Mouse (Mus musculus): ENCODE data around the gene Khdrbs2. TPM values are rescaled to one million over a fixed set of nuclear protein-coding genes. Genes with fewer than 3 reads are reported as not detected.

Khdrbs2 gene
- 11.2 and 11.9 TPM in 2 replicates for polyA plus RNA-seq (2014; fragmentation: Nextera tagmentation; extraction: Ambion mirVana)

DNA sequence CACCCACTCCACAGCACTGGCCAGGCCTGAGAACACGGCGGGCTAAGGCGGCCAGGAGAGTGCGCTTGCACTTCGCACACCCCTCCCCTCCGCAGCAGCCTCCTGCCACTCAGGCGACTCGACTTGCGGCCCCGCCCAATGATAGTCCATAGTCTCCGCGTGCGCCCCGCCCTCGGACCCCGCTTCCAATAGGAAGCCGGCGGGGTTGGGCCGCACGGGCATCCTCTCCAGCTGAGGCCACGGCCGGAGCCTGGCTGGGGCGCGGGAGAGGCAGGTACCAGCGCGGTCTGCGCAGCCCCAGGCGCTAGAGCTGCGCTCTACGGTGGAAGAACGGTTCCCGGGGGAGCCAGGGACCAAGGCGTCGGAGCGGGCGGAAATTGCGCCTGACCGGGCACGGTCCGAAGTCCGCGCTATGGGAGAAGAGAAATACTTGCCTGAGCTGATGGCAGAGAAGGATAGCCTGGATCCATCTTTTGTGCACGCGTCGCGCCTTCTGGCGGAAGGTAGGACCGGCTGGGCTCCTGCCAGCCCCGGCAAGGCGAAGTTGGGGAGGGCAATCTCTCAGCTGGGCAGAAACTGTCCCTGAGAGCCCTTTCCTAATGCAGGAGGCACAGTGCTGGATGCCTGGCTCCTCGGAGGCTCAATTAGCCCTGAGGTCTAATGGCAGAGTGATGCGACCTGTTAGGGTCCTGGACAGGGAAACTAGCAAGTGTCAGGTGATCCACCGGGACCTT lies at the start of gene Khdrbs2:
Gene Khdrbs2, plus strand, starts transcription at position 209 of the 734 bp plus-strand sequence.
- WGBS, result under 1% methylated on average over 53 of the region's 53 CpGs
- Histone ChIP-seq H3K4me2 (replicated peaks; ENCODE audit: low read depth, low read length) (peak within 1 kb of the TSS; percentile 86), H3K4me3 (ENCODE audit: low read depth, low read length) (peak within 1 kb of the TSS; percentile 51), H3K27ac (ENCODE audit: low read depth, low read length) (0 out of 2 replicates have a peak within 1 kb of the TSS, but pooled peaks have one; percentile 17), H3K36me3 (ENCODE audit: control insufficient read depth, insufficient read depth, low read length) (no peaks in the 10 kb centered on the region), H3K4me1 (replicated peaks; ENCODE audit: control insufficient read depth, insufficient read depth, low read length) (no peaks in the 10 kb centered on the region), H3K9me3 (ENCODE audit: control insufficient read depth, low read length) (no peaks in the 10 kb centered on the region), H3K27me3 (ENCODE audit: control insufficient read depth, insufficient read depth, low read length) (no peaks in the 10 kb centered on the region), H3K9ac (ENCODE audit: low read depth, low read length) (peak within 1 kb of the TSS; percentile 57)
- DNase-seq (ENCODE audit: low spot score) (peak; percentile 93), ATAC-seq (ENCODE audit: low FRiP score) (peak; percentile 100)

DNA sequence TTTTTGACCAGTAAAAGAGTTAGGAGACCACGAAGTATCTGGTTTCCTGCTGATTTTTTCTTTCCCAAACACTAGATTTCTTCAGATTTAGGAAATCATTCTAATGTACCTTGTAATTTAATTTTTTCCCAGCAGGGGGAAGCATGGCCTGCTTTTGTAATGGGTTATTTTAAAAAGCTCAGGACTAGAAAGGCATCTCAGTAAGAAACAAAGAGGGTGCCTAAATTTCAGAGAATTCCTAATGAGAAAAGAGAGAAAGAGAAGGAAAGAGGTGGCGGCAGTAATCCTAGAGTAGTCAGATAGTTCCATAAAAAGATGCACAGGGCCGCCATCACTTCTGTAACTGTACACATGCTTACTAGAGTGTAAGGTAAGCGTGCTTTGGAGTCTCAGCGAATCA lies 2.1 kb downstream of the Khdrbs2 start:
- Histone ChIP-seq H3K4me3 (ENCODE audit: low read depth, low read length) (no peak overlapping the region), H3K9ac (ENCODE audit: low read depth, low read length) (no peak overlapping the region)
- peak; percentile 54 for DNase-seq (ENCODE audit: low spot score)

DNA sequence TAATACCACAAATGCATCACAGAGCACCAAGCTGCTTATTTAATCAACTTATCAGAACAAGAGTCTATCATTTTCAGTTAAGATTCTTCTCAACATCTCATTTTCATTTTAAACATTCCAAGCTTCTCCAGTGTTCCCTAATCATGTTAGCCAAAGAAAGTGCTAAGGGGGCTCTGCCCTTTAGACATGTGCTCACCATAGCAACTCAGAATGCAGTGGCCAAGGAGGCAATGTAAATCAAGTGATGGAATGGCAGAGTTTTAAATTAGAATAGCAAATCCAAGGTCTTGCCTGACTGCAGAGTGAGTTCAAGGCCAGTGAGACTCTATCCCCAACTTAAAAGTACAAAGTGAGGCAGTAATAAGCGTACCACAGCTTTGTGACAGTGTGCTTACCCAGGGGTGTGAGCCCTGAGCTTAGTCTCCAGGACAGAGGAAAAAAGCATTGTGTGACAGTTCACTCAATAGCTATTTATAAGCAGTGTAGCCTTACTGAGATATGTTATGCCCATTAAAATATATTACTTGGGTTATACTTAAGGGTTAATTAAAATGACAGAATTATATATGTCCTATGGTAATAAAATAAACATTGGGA lies 27.2 kb downstream of the Khdrbs2 start:
- Histone ChIP-seq H3K4me2 (replicated peaks; ENCODE audit: low read depth, low read length) (no peak overlapping the region), H3K4me1 (replicated peaks; ENCODE audit: control insufficient read depth, insufficient read depth, low read length) (no peaks in the 10 kb centered on the region), H3K27ac (ENCODE audit: low read depth, low read length) (no peak overlapping the region), H3K9ac (ENCODE audit: low read depth, low read length) (no peak overlapping the region), H3K4me3 (ENCODE audit: low read depth, low read length) (no peak overlapping the region), H3K9me3 (ENCODE audit: control insufficient read depth, low read length) (no peaks in the 10 kb centered on the region), H3K27me3 (ENCODE audit: control insufficient read depth, insufficient read depth, low read length) (no peaks in the 10 kb centered on the region), H3K36me3 (ENCODE audit: control insufficient read depth, insufficient read depth, low read length) (no peaks in the 10 kb centered on the region)
- ATAC-seq (ENCODE audit: low FRiP score) (no peak), DNase-seq (ENCODE audit: low spot score) (no peak)
- WGBS, result 59% methylated on average over 1 of the region's 1 CpGs

More for the DNA sequence above, 2.1 kb downstream of the Khdrbs2 start:
- no peaks in the 10 kb centered on the region for H3K27me3 ChIP-seq (ENCODE audit: control insufficient read depth, insufficient read depth, low read length)
- no peaks in the 10 kb centered on the region for H3K4me1 ChIP-seq (replicated peaks; ENCODE audit: control insufficient read depth, insufficient read depth, low read length)
- no peak for ATAC-seq (ENCODE audit: low FRiP score)
- H3K9me3 ChIP-seq (ENCODE audit: control insufficient read depth, low read length), result no peaks in the 10 kb centered on the region
- H3K4me2 ChIP-seq (replicated peaks; ENCODE audit: low read depth, low read length), result no peak overlapping the region
- H3K27ac ChIP-seq (ENCODE audit: low read depth, low read length), result no peak overlapping the region
- H3K36me3 ChIP-seq (ENCODE audit: control insufficient read depth, insufficient read depth, low read length), result no peaks in the 10 kb centered on the region
- WGBS, result 67% methylated on average over 5 of the region's 5 CpGs

DNA sequence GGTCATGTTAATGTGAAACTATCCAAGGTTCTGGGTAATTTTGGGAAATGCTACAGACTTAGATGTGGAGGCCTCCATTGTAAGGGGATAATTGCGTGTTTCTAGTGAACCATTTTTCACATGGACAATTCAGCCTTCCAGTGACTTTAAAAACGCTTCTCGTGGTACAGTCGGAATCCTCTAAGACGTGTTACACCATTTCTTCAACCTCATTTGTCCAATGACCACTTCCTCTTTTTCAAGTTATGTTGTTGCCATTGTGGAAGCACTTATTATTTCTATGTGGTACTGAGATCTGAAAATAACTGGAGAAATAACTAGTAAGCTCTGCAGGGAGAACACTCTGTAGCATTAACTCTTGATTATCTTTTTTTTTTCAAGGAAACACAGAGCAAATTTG lies 75.9 kb downstream of the Khdrbs2 start:
- 90% methylated on average over 5 of the region's 5 CpGs for WGBS
- Histone ChIP-seq H3K9me3 (ENCODE audit: control insufficient read depth, low read length) (no peaks in the 10 kb centered on the region), H3K4me3 (ENCODE audit: low read depth, low read length) (no peak overlapping the region), H3K27me3 (ENCODE audit: control insufficient read depth, insufficient read depth, low read length) (no peaks in the 10 kb centered on the region), H3K4me2 (replicated peaks; ENCODE audit: low read depth, low read length) (no peak overlapping the region), H3K9ac (ENCODE audit: low read depth, low read length) (no peak overlapping the region), H3K36me3 (ENCODE audit: control insufficient read depth, insufficient read depth, low read length) (no peaks in the 10 kb centered on the region), H3K4me1 (replicated peaks; ENCODE audit: control insufficient read depth, insufficient read depth, low read length) (no peaks in the 10 kb centered on the region), H3K27ac (ENCODE audit: low read depth, low read length) (no peak overlapping the region)
- no peak for ATAC-seq (ENCODE audit: low FRiP score)
- no peak for DNase-seq (ENCODE audit: low spot score)

DNA sequence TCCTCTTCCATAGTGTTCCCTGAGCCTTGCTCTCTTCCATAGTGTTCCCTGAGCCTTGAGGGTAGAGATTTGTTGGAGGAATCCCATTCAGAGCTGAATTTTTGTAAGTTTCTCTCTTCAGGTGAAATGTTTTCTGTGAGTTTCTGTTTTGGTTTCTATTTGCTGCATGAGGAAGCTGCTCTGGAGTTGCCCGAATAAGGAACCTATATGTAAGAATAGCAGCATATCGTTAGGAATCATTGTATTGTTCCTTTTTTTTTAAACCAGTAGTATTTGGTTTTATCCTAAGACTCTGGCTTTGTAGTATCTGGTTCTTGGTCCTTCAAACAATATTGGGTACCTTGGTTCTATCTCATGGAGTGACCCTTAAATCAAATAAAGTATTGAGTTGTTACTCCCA lies 77.1 kb downstream of the Khdrbs2 start:
- H3K9ac ChIP-seq (ENCODE audit: low read depth, low read length), result no peak overlapping the region
- no peaks in the 10 kb centered on the region for H3K27me3 ChIP-seq (ENCODE audit: control insufficient read depth, insufficient read depth, low read length)
- no peak overlapping the region for H3K27ac ChIP-seq (ENCODE audit: low read depth, low read length)
- ATAC-seq (ENCODE audit: low FRiP score) (no peak), DNase-seq (ENCODE audit: low spot score) (no peak)
- no peaks in the 10 kb centered on the region for H3K4me1 ChIP-seq (replicated peaks; ENCODE audit: control insufficient read depth, insufficient read depth, low read length)
- H3K9me3 ChIP-seq (ENCODE audit: control insufficient read depth, low read length), result no peaks in the 10 kb centered on the region
- no peak overlapping the region for H3K4me2 ChIP-seq (replicated peaks; ENCODE audit: low read depth, low read length)
- 94% methylated on average over 2 of the region's 2 CpGs for WGBS
- H3K36me3 ChIP-seq (ENCODE audit: control insufficient read depth, insufficient read depth, low read length), result no peaks in the 10 kb centered on the region
- H3K4me3 ChIP-seq (ENCODE audit: low read depth, low read length), result no peak overlapping the region

DNA sequence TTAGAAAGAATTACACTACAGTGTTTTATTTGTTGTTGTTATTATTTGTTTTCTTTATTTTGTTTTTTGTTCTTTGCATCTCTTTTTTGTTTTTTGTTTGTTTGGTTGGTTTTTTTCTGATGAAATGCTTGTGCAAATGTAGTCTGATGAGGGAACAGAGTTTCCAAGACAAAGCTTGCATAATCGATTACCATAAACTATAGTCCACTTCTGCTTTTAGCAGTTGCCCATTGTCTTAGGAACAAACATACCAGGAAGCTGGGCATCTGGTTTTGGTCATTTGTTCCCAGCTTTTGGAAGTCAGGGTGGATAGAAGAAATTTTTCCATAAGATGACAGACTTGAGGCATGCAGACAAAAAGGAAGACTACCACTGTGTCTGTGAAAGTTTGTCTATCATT lies 77.8 kb downstream of the Khdrbs2 start:
- DNase-seq (ENCODE audit: low spot score) (no peak), ATAC-seq (ENCODE audit: low FRiP score) (no peak)
- Histone ChIP-seq H3K9me3 (ENCODE audit: control insufficient read depth, low read length) (no peaks in the 10 kb centered on the region), H3K4me3 (ENCODE audit: low read depth, low read length) (no peak overlapping the region), H3K9ac (ENCODE audit: low read depth, low read length) (no peak overlapping the region), H3K4me2 (replicated peaks; ENCODE audit: low read depth, low read length) (no peak overlapping the region), H3K36me3 (ENCODE audit: control insufficient read depth, insufficient read depth, low read length) (no peaks in the 10 kb centered on the region), H3K27me3 (ENCODE audit: control insufficient read depth, insufficient read depth, low read length) (no peaks in the 10 kb centered on the region), H3K4me1 (replicated peaks; ENCODE audit: control insufficient read depth, insufficient read depth, low read length) (no peaks in the 10 kb centered on the region), H3K27ac (ENCODE audit: low read depth, low read length) (no peak overlapping the region)
- WGBS, result 97% methylated on average over 1 of the region's 1 CpGs

DNA sequence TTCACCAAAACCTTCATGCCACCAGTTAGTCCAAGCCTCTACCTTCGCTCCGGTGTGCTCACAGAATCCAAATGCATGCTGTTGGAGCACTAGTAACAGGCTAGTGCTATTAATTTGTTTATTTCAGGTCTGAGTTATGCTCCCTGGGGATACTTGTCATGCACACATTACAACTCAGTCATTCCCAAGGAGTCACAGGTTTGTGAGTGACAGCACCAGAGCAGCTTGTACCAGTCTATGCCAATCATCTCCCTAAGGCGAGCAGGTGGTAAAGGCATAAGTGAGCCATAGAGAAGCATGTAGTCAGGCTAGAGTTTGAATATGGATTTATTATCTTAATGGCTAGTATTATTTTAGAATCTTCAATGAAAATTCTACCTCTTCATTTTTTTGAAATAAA lies 86.4 kb downstream of the Khdrbs2 start:
- Histone ChIP-seq H3K9ac (ENCODE audit: low read depth, low read length) (no peak overlapping the region), H3K36me3 (ENCODE audit: control insufficient read depth, insufficient read depth, low read length) (no peaks in the 10 kb centered on the region), H3K4me1 (replicated peaks; ENCODE audit: control insufficient read depth, insufficient read depth, low read length) (no peaks in the 10 kb centered on the region), H3K9me3 (ENCODE audit: control insufficient read depth, low read length) (no peaks in the 10 kb centered on the region), H3K4me2 (replicated peaks; ENCODE audit: low read depth, low read length) (no peak overlapping the region), H3K4me3 (ENCODE audit: low read depth, low read length) (no peak overlapping the region), H3K27ac (ENCODE audit: low read depth, low read length) (no peak overlapping the region), H3K27me3 (ENCODE audit: control insufficient read depth, insufficient read depth, low read length) (no peaks in the 10 kb centered on the region)
- ATAC-seq (ENCODE audit: low FRiP score) (no peak), DNase-seq (ENCODE audit: low spot score) (no peak)
- WGBS, result 89% methylated on average over 3 of the region's 3 CpGs

DNA sequence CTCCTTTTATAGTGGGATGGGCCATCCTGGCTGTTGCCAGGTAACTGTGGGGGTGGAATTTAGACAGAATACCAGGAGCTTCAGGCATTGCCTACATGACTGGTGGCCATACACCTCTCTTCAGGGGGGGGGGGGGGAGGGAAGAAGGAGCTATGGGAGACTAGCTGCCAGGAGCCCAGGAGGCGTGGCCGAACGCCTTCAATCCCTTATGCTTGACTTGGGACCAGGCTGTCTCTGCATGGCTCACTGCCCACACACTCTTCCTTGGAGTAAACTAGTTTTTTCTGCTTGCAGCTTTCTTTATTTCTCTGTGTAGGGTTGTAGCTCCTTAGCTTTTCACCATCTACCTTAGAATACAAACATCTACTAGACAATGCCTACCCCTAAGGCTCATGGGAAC lies 98.0 kb downstream of the Khdrbs2 start:
- no peaks in the 10 kb centered on the region for H3K9me3 ChIP-seq (ENCODE audit: control insufficient read depth, low read length)
- H3K4me1 ChIP-seq (replicated peaks; ENCODE audit: control insufficient read depth, insufficient read depth, low read length), result no peaks in the 10 kb centered on the region
- no peak overlapping the region for H3K4me3 ChIP-seq (ENCODE audit: low read depth, low read length)
- 58% methylated on average over 3 of the region's 3 CpGs for WGBS
- no peak for DNase-seq (ENCODE audit: low spot score)
- H3K4me2 ChIP-seq (replicated peaks; ENCODE audit: low read depth, low read length), result no peak overlapping the region
- no peak overlapping the region for H3K27ac ChIP-seq (ENCODE audit: low read depth, low read length)
- no peaks in the 10 kb centered on the region for H3K27me3 ChIP-seq (ENCODE audit: control insufficient read depth, insufficient read depth, low read length)
- no peaks in the 10 kb centered on the region for H3K36me3 ChIP-seq (ENCODE audit: control insufficient read depth, insufficient read depth, low read length)
- no peak overlapping the region for H3K9ac ChIP-seq (ENCODE audit: low read depth, low read length)
- ATAC-seq (ENCODE audit: low FRiP score), result no peak

DNA sequence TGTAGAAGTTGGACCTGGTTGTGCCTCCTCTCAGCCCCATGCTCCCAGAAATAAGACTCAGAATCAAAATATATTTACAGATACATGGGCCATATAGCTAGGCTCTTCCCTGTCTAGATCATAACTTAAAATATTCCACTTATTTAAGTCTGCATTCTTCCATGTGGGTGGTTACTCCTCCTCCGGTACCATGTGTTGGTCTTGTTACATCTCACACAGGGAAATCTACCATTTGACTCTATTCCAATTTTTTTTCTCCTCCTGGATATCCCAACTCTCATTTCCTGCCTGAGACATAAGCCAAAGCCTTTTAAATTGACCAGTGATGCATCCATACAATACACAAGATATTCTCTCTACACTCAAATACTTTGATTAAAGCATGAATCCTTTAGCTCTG lies 122.2 kb downstream of the Khdrbs2 start:
- WGBS, result 97% methylated on average over 1 of the region's 1 CpGs
- Histone ChIP-seq H3K36me3 (ENCODE audit: control insufficient read depth, insufficient read depth, low read length) (no peaks in the 10 kb centered on the region), H3K4me2 (replicated peaks; ENCODE audit: low read depth, low read length) (no peak overlapping the region), H3K4me1 (replicated peaks; ENCODE audit: control insufficient read depth, insufficient read depth, low read length) (no peaks in the 10 kb centered on the region), H3K9me3 (ENCODE audit: control insufficient read depth, low read length) (no peaks in the 10 kb centered on the region), H3K27ac (ENCODE audit: low read depth, low read length) (no peak overlapping the region), H3K27me3 (ENCODE audit: control insufficient read depth, insufficient read depth, low read length) (no peaks in the 10 kb centered on the region), H3K4me3 (ENCODE audit: low read depth, low read length) (no peak overlapping the region), H3K9ac (ENCODE audit: low read depth, low read length) (no peak overlapping the region)
- DNase-seq (ENCODE audit: low spot score) (no peak), ATAC-seq (ENCODE audit: low FRiP score) (no peak)
